Mouse (Mus musculus) Muller cell, postnatal 12 days (primary cell): ENCODE data around the gene Ofd1.

Experiments used
- DNase-seq: peaks from one replicate; pipeline ENCODE4 v3.0.0-alpha.2; 2015; ENCODE audit errors: inconsistent ontology term

Ofd1 gene

DNA sequence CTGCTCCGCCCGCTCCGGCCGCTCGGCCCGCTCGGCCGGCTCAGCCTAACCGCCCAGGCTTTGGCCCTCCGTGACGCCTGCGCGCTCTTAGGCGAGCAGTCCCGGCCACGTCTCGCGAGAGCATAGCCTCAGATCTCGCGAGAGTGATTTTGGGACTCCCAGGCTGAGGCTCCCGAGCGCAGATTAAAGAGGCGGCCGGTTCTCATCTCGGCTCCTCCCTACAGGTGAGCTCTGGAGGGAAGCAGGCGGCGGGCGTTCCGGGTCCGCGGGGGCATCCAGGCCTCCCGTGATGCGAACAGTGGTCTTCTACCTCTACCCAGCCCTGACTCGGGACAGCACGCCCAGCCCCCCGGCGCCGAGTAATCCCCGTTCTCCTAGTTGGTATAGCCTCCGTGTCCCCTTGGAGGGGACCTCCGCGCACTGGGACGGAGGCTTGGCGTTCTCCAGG lies at the start of gene Ofd1:
Gene Ofd1, minus strand, starts transcription at position 89 of the 448 bp plus-strand sequence.
- DNase-seq = peak; percentile 88

DNA sequence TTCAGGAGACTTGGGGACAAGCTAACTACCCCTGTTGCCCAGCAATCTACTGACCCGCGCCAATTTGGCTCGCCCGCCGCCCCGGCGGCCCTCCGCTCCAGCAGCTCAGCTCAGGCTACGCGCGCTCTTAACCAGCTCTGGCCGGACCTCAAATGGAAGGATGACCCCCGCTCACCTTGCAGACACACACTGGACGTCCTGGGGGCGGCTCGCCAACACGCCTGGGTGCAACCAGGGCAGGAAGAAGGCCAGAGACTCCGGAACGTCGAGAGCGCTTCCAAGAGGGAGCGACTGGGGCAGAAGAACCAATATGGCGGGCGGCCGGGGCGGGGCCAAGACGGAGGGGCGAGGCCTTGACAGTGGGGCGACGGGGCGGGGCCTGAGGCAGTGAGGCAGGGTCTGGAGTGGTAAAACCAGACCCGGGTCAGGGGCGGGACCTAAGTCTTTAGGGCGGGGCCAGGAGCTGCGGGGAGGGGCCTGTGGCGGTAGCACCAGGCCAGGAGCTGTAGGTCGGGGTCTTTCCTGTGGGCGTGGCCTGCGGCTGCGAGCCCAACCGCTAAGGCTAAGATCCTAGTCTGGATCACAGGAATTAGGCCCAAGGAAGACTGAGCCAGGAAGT lies 39.0 kb upstream of the Ofd1 start, which contains the start of gene Rab9:
Gene Rab9, minus strand, starts transcription at position 503 of the 619 bp plus-strand sequence.
- peak; percentile 96 for DNase-seq

DNA sequence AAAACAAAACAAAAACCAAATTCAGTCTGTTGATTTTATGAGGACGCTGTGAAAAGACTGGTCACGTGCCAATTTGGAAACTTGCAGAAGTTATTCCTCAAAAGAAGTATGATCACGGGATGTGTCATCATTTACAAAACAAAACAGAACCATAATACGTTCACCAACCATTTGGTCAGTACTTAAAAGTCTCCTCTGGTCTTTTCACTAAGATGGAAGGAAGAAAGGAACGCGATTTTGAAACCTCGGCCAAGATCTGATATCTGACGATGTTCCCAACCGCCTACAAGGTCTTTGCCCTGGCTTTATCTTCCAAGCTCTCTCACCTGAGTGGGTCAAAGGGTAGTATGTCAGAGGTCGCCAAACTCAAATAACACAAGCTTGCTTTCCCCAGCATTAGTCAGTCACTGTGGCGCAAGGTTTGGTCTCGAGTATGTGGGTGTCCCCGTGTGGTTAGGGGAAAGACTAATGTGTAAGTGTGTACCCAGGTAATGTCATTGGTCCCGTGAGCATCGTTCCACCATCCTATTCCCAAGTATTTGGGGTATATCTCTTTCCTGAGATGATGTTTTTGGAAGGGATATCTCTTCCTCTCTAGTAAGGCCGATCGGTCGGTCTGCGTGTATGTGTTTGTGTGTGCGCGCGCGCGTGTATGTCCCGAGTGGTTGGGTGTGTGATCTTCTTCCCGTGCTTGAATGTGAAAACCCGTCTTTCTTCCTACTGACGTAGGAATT lies 38.3 kb upstream of the Ofd1 start:
- peak; percentile 14 for DNase-seq

DNA sequence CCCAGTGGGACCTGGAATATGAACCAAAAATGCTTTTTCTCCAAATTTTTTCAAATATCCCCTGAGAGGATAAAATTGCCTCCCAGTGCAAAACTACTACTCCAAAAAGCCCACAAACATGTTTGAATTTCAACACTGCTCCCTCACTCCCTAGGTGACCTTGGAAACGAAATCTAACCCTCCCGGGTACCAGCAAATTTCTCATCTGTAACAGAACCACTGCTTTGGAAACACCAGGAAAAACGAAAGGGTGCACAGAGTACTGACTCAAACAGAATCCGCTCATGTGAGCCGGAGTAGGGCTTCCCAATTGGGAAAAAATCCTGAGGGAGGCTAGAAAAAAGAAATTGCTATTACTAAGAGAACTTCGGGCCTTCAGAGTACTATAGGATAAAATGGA lies 36.9 kb upstream of the Ofd1 start:
- no peak for DNase-seq

DNA sequence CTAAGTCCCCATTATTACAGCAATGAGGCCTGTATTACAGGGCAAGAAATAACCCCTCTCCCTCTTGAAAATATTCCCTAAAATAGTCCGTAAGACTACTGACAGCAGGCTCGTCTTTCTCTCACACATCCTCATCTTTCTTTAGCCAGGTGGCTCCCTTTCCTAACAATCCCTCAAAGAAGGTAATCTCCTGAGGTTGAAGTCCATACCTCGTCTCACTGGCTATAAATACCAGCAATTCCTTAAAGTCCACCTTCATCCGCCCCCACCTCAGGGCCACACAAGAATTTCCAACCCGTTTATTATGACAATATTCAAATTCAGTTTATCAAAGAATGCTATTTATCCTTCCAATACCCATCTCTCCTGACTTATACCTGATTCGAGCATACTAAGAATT lies 32.1 kb upstream of the Ofd1 start:
- DNase-seq = no peak

DNA sequence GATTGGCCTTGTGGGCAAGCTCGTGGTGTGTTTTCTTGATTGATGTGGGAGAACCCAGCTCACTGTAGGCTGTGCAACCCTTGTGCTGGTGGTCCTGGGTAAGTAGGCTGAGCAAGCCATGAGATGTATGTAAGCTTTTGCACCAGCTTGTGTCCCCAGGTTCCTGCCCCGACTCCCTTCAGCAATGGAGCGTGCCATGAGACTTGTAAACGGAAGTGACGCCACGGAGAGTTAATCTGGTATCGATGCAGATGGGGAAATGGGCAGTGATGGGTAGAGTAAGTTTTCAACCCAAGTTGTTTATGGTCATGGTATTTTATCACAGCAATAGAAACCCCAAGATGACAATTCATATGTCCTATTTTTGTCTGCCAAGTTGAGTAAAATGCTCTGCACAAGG lies 27.8 kb upstream of the Ofd1 start:
- DNase-seq = no peak

DNA sequence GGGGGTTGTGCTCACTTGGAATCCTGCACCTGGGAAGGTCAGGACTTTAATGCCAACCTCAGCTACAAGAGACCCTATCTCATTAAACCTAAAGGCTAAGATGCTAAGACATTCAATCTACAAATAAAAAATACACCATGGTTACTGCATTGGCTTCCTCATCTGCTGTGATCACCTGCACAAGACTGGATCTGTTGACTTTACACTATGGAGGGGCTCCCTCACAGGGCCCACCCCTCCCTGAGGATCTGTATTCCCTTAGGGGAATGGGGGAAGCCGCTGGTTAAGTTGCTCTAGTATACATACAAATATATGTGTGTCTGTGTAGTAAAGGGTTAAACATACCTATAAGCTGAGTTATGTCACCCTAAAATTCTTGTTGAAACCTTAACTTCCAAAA lies 15.0 kb upstream of the Ofd1 start:
- DNase-seq = no peak

DNA sequence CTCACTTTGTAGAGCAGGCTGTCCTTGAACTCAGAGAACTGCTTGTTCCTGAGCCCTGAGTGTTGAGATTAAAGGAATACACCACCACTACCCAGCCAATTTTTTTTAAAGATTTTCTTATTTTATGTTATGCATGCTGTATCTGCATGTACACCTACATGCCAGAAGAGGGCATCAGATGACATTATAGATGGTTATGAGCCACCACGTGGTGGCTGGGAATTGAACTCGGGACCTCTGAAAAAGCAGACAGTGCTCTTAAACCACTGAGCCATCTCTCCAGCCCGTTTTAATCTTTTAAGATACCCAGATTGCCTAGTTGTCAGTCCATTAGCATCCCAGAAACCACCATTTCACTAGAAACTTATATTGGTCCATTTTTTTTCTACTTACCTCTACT lies 13.8 kb upstream of the Ofd1 start:
- DNase-seq = no peak

DNA sequence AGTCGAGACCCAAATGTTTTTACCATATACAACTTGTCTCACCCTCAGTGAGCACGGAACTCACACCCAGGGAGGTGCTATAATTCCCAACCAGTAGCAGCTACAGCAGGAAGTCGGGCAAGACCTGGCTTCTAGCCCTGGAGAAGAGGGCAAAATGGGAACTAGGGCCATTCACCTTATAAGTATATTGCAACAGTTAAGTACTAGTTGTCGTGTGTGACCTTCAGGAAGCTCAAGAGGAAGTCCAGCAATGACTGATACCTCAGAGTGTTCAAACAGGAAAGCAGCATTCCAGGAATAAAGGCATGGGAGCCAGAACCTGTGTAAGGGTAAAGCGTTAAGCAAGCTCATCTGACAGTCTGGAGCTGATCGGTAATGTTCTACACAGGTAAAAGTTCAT lies 13.0 kb upstream of the Ofd1 start:
- DNase-seq = no peak

DNA sequence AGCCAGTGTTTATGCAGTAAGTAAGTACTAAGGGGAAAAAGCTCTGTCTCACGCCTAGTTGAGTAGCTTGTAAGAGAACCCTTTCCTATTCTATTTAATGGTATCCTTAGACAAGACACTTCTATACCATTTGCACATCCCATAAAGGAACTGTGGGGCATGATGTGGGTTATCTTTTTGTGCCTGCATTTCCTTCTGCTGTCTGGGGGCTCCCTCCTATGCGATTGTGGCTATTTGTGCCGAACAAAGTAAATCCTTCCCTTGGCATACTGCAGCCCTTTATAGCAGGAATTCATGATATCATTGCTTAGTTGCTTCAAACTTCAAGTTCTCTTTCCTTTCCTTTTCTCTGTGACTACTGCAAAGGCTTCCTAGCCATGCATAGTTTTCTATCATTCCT lies 4.0 kb upstream of the Ofd1 start:
- no peak for DNase-seq

DNA sequence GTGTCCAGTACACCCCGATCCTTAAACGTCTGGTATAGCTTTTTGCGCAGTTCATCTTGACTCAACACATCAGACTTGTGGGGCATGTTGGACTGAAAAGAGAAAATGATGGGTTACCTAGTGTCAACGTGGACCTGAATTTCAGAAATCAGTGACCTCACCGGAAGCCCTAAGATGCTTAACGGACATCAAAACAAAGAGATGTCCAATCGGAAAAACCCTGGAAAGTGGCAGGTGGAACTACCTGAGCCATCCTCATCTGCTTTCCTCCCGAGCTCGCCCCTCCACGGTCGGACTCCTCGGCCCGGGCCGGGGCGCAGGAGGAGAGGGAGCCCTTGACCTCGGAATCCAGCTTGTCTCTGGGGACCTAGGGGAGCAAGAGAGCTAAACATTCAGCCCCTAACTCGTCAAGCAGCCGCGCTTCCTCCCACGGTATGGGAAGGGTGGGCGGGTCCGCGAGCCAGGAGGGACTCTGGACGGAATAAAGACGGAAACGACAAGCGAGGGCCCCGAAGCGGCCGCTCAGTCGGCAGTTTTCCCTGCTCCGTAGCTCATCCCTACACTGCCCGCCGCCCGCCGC lies 378 bp downstream of the Ofd1 start, which contains the start of gene Trappc2:
Gene Trappc2, plus strand, starts transcription at position 539 of the 580 bp plus-strand sequence.
- DNase-seq = no peak

DNA sequence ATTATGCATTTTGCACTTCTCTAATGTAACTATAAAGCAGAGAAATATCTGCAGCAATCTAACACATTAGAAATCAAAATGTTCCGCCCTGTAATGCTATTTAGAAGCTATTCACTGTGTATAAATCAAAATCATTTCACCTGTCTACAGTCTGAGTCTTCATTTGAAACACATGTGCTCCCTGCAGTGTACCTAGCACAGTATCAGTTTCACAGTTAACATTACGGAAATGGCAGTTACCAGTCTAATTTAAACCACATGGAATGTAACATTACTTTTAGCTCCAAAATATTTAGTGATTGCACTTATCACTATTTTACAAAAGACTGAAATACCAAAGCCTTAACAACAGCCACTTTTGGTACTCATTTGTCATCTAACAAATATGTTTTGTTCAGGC lies 5.7 kb downstream of the Ofd1 start:
- DNase-seq = no peak

DNA sequence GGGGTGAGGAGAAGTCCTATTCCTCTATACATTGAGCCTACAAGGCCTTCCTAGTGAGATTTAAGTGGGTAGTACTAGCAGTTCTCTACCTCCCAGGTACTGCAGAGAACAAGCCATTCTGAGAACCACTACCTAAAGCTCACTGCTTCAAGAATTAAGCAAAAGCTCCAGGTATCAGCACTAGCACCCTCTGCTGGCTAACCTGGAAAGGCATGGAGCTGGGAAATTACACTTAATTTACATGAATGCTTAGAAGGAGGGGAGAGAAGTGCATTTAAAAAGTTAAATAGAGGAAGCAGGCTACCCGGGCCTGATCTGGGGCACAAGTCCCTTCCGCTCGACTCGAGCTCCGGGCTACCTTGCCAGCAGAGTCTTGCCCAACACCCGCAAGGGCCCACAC lies 24.3 kb downstream of the Ofd1 start:
- DNase-seq = no peak

DNA sequence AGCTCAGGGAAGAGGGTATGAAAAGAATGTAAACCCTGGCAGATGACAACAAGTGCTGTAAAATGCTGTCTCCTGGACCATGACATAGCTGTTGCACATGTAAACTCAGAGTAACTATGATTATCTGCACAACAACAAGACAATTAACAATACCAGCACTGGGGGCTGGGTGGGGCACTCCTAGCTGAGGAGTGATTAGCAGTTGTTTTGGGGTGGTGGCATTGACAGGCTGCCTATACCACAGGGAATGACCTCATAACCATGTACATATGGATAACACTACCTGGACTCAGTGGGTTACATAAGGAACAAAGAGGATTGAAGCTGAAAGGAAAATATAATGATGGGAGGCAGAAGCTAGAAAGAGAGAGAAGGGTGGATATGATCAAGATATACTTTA lies 32.6 kb downstream of the Ofd1 start:
- no peak for DNase-seq

DNA sequence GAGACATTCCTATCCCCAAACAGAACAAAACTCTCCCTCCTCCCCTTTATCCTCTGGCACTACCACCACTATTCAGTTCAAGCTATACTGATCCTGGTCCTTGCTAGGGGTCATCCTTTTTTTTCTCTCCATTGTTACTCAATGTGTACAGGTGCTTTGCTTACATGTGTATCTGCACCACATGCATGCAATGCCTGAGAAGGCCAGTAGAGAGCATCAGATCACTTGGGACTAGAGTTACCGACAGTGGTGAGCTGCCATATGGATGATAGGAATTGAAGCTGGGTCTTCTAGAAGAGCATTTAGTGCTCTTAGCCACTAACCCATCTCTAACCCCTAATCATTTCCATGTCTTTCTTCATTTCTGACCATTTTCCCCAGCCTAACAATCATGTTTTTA lies 46.8 kb downstream of the Ofd1 start:
- DNase-seq = no peak

DNA sequence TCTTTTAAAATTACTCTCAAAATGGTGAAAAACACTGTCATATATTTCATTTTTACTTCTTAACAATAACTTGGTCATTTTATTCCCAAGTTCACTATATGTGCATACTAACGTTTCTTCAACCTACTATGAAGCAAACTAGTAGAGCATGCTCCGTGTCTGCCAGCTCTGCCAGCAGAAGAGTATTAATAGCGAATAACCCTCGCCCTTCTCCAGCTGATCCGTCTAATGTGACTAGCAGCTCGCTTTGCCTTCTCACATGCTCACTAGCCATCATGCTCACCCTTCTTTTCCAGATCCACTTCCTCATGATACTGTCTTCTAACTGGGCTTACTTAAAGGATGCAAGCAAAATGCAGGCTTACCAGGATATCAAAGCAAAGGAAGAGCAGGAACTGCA lies 53.8 kb downstream of the Ofd1 start:
- DNase-seq = no peak

DNA sequence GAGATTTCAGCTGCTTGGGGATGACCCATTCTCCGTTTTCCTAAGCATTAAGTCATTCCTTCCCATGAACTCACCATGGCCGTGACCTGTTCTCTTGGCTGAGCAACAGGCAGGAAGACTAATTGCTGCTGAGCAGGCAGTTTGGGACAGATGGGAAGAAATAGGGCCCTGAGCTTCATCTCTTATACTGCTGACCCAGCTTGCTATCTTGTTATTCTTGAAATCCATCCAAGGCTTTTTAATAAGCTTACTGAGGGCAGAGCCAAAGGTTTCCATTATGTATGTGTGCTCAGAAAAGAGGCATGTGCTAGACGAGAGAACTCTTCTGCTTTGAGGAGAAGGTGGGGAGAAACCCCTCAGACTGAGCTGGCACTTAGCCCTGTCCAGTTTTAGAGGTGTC lies 55.6 kb downstream of the Ofd1 start:
- DNase-seq = peak; percentile 63

DNA sequence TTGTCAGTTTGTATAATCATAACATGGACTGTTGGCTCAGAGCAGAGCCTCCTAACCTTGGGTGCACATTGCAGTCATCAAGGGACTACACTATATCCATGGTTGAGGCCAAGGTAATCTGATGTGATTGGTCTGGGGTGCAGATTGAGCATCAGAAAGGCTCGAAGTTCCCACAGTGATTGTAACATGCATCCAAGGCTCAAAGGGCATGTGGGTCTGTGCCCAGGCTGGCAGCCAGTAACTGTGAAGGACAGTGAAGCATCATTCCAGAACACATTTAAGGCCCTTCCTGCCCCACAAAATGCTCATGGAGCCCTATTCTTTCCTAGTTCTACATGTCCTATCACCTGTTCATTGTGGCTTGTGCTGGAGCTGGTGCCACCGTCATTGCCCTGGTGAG lies 56.9 kb downstream of the Ofd1 start:
- no peak for DNase-seq

DNA sequence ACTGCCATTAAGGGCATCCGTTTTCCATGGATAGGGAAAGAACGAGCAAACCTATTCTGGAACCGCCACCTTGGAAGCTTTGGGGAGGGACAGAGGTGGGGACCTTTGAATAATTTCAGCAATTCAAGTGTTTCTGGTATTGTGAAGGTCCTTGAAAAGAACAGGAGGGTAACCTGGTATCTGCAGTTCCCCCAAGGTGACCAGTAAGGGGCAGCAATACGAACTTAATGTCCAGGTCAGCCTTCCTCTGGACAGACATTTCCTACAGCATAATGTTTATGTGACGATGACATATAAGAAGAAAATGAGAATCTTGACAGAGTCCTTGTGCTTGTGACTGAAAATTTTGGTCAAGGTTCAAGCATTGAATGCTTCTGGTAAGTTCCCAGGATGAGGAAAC lies 61.9 kb downstream of the Ofd1 start:
- DNase-seq = no peak

DNA sequence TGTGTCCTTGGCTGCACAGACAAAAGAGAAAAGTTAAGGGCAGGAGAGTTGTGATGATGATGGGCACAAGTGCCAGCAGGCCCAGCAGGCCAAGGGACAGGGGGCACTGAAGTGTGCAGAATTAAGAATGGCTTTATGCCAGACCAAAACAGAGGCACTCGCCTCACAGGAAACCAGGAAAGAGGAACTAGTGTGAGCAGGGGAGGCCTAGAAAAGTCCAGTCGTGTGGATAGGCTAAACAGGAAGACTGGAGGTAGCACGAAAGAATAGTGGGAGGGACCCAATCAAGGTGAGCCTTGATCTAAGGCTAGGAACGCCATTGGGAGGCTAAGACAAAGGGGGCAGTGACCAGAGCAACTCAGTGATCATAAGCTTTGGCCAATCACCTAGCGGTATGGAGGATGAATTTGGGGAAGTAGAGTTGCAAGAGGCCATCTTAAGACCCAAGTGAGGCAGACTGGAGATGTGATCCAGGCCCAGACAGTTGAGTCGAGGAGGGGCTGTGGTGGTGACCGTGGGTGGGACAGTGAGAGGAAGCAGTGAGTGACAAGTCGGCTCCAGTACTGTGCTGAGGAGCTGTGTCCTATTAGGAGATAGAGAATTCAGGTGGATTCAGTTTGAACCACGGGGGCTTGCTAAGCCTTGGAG lies 63.7 kb downstream of the Ofd1 start:
- DNase-seq = no peak

DNA sequence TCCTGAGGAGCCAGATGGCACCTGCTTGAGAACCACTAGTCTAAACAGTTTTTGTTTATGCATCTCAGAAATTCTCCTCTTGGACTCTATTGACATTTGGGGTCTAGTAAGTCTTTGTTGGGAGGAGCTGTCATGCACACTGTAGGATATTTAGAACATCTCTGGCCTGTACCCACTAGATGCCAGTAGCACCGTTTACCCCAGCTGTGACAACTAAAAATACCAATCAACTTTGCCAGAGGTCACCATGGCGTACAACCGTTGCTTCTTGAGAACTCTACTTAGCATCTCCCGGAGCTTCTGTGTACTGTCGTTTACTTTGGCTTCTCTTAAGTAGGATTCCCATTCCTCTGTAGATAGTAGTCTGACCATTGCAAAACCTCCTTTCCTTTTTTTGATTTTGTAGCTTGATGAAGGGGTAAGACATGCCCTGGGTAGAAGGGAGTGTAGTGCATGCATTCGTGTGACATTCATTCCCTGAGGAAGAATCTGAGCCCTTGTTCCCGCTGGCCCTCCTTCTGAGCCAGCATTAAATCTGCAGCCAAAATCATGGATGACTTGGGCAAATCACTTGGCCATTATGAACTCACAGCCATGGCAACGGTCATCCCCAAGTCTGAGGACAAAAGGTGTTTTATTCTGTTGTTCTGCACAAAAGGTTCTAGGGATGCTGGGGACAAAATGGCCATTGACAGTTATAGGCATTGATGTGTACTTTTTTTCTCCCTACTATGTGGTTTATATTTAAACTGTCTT lies 74.9 kb downstream of the Ofd1 start:
- peak; percentile 54 for DNase-seq

DNA sequence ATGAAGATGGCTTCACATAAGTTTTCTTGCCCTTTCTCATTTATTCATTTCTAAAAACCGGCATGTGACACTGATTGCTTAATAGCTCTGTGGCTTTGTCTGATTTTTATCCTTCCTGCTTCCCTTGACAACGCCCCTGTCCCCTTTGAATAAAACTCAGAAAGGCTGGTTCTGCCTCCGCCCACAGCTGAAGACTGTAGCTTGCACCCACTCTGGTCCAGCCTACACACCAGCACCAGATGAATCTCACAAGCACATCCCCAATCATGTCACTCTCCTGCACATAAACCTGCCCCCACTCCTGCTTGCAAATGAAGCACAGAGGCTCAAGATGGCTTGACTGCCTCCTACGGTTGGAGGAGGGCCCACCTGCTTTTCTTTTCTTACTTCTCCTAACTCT lies 80.0 kb downstream of the Ofd1 start:
- no peak for DNase-seq
